Mouse (Mus musculus): ENCODE measurements around the gene Dock2. TPM values are rescaled to one million over a fixed set of nuclear protein-coding genes. Genes with fewer than 3 reads are reported as not detected.

The Dock2 gene
- polyA plus RNA-seq, 1 experiment from 2014 or later, result not detected

- ATAC-seq, result no peak
- TF ChIP-seq CTCF (IDR thresholded peaks at IDR 0.05), result no peak
Measured at GRCm38 (mm10) chr11:34427212-34427611, 356.5 kb downstream of the Dock2 start.

GRCm38 (mm10) chr11:34424546-34424945 lies 359.1 kb downstream of the Dock2 start:
- no peak for TF ChIP-seq CTCF (IDR thresholded peaks at IDR 0.05)
- no peaks in the 10 kb centered on the region for H3K27me3 ChIP-seq
- ChIA-PET CTCF (no interaction called here), POLR2A (no interaction called here)
- in situ Hi-C loops (cut with MboI; ENCODE audit: low pct_unique_long_range_greater_than_20kb), result no loop called here
- DNase-seq (ENCODE audit: low read depth, low spot score) (no peak), ATAC-seq (no peak)

More at GRCm38 (mm10) chr11:34427212-34427611, 356.5 kb downstream of the Dock2 start:
- no peaks in the 10 kb centered on the region for H3K27me3 ChIP-seq
- DNase-seq (ENCODE audit: low read depth, low spot score), result no peak
- CTCF ChIA-PET, result no interaction called here
- POLR2A ChIA-PET, result interaction anchor here (0.7 kb wide), 1 partner anchor 8 kb away, joined by 5 read pairs; no protein-coding TSS in a partner anchor
- in situ Hi-C loops (cut with MboI; ENCODE audit: low pct_unique_long_range_greater_than_20kb), result no loop called here

GRCm38 (mm10) chr11:34421061-34421460 lies 362.6 kb downstream of the Dock2 start:
- CTCF ChIA-PET, result no interaction called here
- in situ Hi-C loops (cut with MboI; ENCODE audit: low pct_unique_long_range_greater_than_20kb), result no loop called here
- ATAC-seq (no peak), DNase-seq (ENCODE audit: low read depth, low spot score) (no peak)
- no peaks in the 10 kb centered on the region for H3K27me3 ChIP-seq
- TF ChIP-seq CTCF (IDR thresholded peaks at IDR 0.05), result no peak
- POLR2A ChIA-PET, result no interaction called here

- ChIA-PET POLR2A (no interaction called here), CTCF (interaction anchor here (0.6 kb wide), 1 partner anchor 12 kb away, joined by 3 read pairs; no protein-coding TSS in a partner anchor)
- in situ Hi-C loops (cut with MboI; ENCODE audit: low pct_unique_long_range_greater_than_20kb), result no loop called here
- H3K27me3 ChIP-seq, result no peaks in the 10 kb centered on the region
- ATAC-seq, result no peak
- no peak for TF ChIP-seq CTCF (IDR thresholded peaks at IDR 0.05)
- DNase-seq (ENCODE audit: low read depth, low spot score), result no peak
Measured at GRCm38 (mm10) chr11:34416619-34416979, 367.1 kb downstream of the Dock2 start.

- no peak for ATAC-seq
- DNase-seq (ENCODE audit: low read depth, low spot score), result no peak
- in situ Hi-C loops (cut with MboI; ENCODE audit: low pct_unique_long_range_greater_than_20kb), result no loop called here
- CTCF ChIA-PET, result interaction anchor here (0.6 kb wide), 1 partner anchor 12 kb away, joined by 3 read pairs; no protein-coding TSS in a partner anchor
- TF ChIP-seq CTCF (IDR thresholded peaks at IDR 0.05), result no peak
- no peaks in the 10 kb centered on the region for H3K27me3 ChIP-seq
- POLR2A ChIA-PET, result no interaction called here
Measured at GRCm38 (mm10) chr11:34415884-34416618, 367.6 kb downstream of the Dock2 start.

- peaks cover 8% of the 10 kb centered on the region for H3K27me3 ChIP-seq
- ChIA-PET CTCF (no interaction called here), POLR2A (no interaction called here)
- ATAC-seq (no peak), DNase-seq (ENCODE audit: low read depth, low spot score) (no peak)
- TF ChIP-seq CTCF (IDR thresholded peaks at IDR 0.05), result no peak
- in situ Hi-C loops (cut with MboI; ENCODE audit: low pct_unique_long_range_greater_than_20kb), result no loop called here
Measured at GRCm38 (mm10) chr11:34406850-34407249, 376.8 kb downstream of the Dock2 start.

- CTCF ChIA-PET, result no interaction called here
- no peak for ATAC-seq
- POLR2A ChIA-PET, result no interaction called here
- TF ChIP-seq CTCF (IDR thresholded peaks at IDR 0.05), result no peak
- no peak for DNase-seq (ENCODE audit: low read depth, low spot score)
- in situ Hi-C loops (cut with MboI; ENCODE audit: low pct_unique_long_range_greater_than_20kb), result no loop called here
- H3K27me3 ChIP-seq, result peaks cover 8% of the 10 kb centered on the region
Measured at GRCm38 (mm10) chr11:34406309-34406708, 377.4 kb downstream of the Dock2 start.

GRCm38 (mm10) chr11:34405311-34405710 lies 378.4 kb downstream of the Dock2 start:
- in situ Hi-C loops (cut with MboI; ENCODE audit: low pct_unique_long_range_greater_than_20kb), result no loop called here
- CTCF ChIA-PET, result no interaction called here
- no peak for TF ChIP-seq CTCF (IDR thresholded peaks at IDR 0.05)
- no peak for DNase-seq (ENCODE audit: low read depth, low spot score)
- no peak for ATAC-seq
- H3K27me3 ChIP-seq, result peaks cover 8% of the 10 kb centered on the region
- POLR2A ChIA-PET, result no interaction called here

- ATAC-seq (no peak), DNase-seq (ENCODE audit: low read depth, low spot score) (no peak)
- no peak for TF ChIP-seq CTCF (IDR thresholded peaks at IDR 0.05)
- POLR2A ChIA-PET, result no interaction called here
- CTCF ChIA-PET, result no interaction called here
- in situ Hi-C loops (cut with MboI; ENCODE audit: low pct_unique_long_range_greater_than_20kb), result no loop called here
- H3K27me3 ChIP-seq, result peaks cover 8% of the 10 kb centered on the region
Measured at GRCm38 (mm10) chr11:34401343-34401742, 382.3 kb downstream of the Dock2 start.

GRCm38 (mm10) chr11:34398555-34398954 lies 385.1 kb downstream of the Dock2 start:
- H3K27me3 ChIP-seq, result no peaks in the 10 kb centered on the region
- ChIA-PET POLR2A (no interaction called here), CTCF (no interaction called here)
- in situ Hi-C loops (cut with MboI; ENCODE audit: low pct_unique_long_range_greater_than_20kb), result no loop called here
- ATAC-seq, result no peak
- TF ChIP-seq CTCF (IDR thresholded peaks at IDR 0.05), result no peak
- DNase-seq (ENCODE audit: low read depth, low spot score), result no peak

- TF ChIP-seq CTCF (IDR thresholded peaks at IDR 0.05), result no peak
- in situ Hi-C loops (cut with MboI; ENCODE audit: low pct_unique_long_range_greater_than_20kb), result no loop called here
Measured at GRCm38 (mm10) chr11:34397661-34398060, 386.0 kb downstream of the Dock2 start.

GRCm38 (mm10) chr11:34395802-34396201 lies 387.9 kb downstream of the Dock2 start:
- POLR2A ChIA-PET, result no interaction called here
- CTCF ChIA-PET, result no interaction called here
- ATAC-seq, result no peak
- no peak for TF ChIP-seq CTCF (IDR thresholded peaks at IDR 0.05)
- no peaks in the 10 kb centered on the region for H3K27me3 ChIP-seq
- in situ Hi-C loops (cut with MboI; ENCODE audit: low pct_unique_long_range_greater_than_20kb), result no loop called here
- DNase-seq (ENCODE audit: low read depth, low spot score), result no peak

More at GRCm38 (mm10) chr11:34397661-34398060, 386.0 kb downstream of the Dock2 start:
- H3K27me3 ChIP-seq, result no peaks in the 10 kb centered on the region
- CTCF ChIA-PET, result no interaction called here
- DNase-seq (ENCODE audit: low read depth, low spot score) (no peak), ATAC-seq (no peak)
- POLR2A ChIA-PET, result no interaction called here
